Mouse (Mus musculus) urinary bladder, adult 2 months (tissue): ENCODE results near the gene Hlcs. TPM values are rescaled to one million over a fixed set of nuclear protein-coding genes. Genes with fewer than 3 reads are reported as not detected.

Experiments used
- DNase-seq: peaks from one replicate; pipeline ENCODE4 v3.0.0; 2022; ENCODE audit warnings: low spot score
- polyA plus RNA-seq: library from polyadenylated mRNA; depleted of rRNA; stranded (reverse); fragments of >200 nt; gene quantifications from 2 replicates; pipeline ENCODE4 v1.2.3, GENCODE M21; 2012

The Hlcs gene
- polyA plus RNA-seq, 1 experiment, result 11.9 TPM

DNA sequence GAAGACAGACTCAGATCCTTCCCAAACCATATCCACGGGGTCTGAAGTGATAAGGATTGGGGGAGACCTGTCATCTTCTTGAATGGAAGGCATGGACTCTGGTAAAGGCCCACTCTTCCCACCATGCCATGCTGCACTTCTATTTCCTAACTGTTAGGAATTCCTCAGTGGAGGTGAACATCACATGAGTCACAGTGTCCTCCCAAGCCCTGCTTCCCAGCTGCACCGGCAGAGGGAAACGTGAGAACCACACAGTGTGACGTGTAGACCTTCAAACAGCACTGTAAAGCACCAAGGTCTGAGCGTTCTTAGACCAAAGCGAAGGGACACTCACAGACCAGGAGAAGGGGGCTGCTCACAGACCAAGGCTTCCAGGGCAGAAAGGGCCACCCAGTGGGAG lies 105.2 kb downstream of the Hlcs start:
- DNase-seq, result no peak

DNA sequence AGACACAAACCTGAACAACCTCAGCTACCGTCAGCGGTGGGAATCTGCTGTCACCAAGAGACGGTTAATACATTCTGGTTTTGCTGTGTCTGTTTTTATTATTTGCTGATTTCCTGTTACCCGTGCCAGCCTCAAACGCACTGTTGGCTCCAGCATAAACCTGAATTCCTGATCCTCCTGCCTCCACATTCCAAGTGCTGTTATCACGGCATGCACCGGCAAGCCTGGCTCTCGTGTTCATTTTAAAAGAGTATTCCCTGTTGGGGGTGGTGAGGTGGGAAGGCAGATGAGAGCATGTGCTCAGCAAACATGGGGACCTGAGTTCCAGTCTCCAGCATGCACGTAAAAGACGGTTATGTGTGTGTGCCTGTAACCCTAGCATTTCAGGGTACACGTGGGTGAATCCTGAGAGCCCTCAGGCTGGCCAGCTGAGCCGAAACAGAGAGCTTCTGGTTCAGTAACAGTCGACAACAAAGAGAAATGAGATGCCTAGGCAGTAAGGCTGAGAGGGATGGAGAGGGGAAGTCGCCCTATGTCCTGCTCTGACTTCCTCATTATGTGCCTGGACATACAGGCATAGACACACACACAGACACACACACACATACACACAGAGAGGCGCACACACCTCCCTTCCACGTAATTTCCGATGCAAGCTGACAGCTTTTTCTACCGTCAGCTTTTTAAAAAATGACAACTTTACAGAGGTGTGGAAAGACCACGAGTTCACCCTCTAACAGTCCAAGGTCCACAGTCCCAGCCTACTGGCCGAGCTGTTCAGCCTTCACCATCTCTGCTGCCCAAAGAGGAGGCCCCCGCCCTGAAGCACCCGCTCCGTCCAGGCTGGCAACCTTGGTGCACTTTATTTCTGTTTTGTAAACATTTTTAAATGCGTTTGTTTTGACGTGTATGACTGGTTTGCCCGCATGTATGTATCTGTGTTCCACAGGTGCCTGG lies 107.6 kb downstream of the Hlcs start:
- no peak for DNase-seq

DNA sequence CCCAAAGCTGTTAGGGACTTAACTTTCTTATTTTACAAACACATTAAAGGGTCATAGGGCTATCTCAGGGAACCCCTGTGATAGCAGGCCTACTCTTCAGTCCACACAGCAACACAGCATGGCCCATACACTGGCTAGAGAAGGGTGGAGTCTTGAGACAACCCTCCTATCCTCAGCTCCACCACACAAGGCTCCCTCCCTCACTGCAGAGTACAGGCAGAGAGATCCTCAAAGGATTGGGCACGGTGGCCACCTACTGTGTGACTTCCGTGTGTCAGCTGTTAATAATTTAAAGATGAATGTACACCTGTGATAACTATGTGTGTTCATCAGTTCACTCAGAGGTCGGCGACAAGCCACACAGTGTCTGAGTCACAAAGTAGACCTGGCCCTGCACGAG lies 112.0 kb downstream of the Hlcs start:
- DNase-seq, result no peak

DNA sequence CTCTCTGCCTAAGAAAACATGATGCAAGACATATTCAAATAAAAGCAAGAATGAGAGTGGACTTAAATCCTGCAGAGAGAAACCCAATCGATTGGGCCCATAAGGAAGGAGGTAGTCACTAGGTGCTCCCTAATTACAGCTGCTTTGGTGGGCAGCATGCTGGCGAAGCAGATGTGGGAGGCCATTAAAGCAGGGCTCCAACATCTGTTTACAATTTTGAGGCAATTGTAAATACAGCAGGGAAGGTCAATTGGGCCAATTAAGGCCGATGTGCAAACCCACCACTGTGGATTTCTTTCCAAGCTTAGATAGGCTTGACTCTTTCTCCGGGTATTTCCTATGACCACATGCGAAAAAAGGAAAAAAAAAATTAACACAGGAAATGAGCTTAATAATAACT lies 117.5 kb downstream of the Hlcs start:
- DNase-seq, result no peak

DNA sequence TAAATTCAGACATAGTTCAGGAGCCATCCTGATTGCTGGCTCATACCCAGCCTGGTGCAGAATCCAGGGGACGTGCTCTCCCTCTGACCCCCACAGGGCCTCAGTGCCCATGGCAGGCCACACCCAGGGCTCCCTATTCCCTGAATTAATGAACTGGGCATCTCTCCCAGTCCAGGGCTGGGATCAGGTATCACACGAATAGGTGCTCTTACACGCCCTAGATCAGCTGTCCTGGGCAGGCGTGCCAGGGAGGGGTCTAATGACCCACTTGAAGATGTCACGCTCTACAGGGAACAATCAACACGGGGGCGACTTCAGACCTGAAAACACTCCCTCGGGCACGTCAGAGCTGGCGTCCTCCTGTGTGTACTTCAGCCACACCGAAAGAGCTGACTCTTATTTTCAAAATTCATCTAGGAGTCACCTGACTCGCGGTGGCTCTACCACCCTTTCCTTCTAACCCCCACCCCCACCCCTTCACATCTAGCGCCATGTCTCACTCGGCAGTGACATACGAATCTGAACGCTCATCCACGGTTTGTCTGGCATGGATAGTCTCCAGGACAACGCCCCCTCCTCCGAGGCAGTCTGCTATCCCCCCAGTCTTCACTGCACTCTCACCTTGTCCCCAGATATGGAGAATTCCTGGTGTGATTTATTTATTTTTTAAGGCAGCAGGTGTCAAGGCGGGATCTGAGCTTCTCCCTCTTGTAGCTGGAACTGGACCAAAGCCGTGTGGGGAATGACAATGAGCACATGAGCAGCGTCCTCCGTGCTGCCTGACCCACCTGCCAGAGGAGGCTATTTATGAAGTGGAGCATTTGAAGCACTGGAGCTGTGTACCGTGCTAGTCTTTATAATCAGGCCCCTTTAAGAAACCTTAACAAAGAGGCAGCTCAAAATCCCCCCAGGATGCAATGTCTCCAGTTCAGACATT lies 121.7 kb downstream of the Hlcs start:
- DNase-seq, result no peak

DNA sequence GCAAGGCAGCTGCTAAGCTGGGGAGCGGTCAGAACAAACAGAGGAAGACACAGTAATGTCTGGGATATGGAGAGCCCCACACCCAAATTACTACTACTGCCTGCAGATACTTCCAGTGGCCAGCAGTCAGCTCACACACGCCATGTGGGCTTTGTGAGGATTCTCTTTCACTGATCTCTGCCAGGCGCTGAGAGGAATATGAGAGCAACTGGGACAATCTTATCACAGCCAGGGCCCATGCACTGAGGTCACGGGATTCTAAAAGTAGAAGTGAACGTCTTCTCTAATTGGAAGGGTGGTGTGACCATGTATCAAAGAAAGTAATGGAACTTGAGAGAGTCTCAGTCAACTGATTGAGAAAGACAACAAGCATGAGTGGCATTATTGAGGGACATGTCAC lies 123.1 kb downstream of the Hlcs start:
- DNase-seq, result no peak

DNA sequence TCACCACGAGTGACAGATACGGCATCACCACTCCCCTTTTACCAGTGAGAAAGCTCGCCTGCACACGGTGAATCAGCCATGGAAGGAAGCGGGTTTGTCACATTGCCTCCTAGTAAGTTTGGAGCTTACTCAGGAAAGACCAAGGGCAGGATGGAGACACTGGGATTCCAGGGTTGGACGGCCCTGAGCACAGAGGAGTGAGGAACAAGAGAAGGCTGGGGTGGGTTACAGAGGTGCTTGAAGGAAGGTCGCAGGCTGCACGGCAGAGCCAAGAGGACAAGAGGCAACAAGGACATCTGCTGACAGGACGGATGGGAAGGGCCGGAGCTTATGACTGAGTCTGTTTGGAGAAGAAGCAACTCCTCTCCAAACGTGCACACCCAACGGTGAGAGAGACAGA lies 126.8 kb downstream of the Hlcs start:
- DNase-seq, result no peak

DNA sequence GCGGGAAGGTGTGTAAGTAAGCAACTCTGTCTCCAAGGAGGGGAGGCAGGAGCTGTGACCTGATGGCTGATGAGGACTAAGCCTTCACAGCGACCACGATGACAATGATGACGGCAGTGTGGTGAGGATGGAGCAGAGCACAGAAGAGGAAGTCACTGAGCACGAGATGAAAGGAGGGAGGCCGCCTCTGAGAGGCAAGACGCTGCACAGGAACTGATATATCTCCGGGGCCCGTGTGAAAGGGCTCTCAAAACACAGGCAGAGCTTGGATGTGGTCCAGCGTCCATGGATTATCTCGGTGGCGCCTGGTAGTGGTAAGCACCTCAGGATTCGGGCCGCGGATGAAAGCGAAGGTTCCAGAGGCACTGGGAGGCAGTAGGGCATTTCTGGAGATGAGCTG lies 127.9 kb downstream of the Hlcs start:
- no peak for DNase-seq

DNA sequence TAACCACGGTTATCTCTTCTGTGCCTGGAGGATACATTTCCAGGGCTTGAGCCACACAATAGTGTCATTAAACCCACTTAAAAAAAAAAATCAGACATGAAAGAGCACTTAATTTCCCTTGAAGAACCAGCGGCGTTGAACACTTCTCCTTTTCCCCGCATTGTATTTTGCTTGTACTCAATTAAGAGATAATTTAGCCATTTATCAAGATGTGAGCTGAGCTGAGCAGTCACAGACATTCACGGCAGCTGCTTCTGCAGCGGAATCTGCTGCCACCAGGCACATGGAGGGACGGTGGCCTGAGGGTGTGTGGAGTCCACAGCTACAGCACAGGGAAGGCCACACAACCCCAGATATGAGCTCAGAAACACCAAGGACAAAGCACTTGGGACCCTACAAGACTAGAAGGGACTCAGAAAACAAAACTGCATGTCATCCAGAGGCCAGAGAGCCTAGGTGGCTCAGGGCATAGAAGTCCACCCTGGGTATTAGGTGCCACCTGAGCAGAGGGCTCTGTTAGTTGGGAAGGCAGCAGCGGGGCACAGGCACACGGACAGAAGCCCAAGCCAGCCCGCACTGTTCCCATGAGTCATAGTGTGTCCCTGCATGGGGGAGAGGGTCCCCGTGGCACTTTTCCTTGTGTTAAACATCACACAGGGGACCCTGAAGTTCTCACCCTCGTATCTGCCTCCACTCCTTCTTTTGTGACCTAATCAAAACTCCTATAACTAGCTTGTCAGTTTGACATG lies 133.1 kb downstream of the Hlcs start:
- DNase-seq, result no peak

DNA sequence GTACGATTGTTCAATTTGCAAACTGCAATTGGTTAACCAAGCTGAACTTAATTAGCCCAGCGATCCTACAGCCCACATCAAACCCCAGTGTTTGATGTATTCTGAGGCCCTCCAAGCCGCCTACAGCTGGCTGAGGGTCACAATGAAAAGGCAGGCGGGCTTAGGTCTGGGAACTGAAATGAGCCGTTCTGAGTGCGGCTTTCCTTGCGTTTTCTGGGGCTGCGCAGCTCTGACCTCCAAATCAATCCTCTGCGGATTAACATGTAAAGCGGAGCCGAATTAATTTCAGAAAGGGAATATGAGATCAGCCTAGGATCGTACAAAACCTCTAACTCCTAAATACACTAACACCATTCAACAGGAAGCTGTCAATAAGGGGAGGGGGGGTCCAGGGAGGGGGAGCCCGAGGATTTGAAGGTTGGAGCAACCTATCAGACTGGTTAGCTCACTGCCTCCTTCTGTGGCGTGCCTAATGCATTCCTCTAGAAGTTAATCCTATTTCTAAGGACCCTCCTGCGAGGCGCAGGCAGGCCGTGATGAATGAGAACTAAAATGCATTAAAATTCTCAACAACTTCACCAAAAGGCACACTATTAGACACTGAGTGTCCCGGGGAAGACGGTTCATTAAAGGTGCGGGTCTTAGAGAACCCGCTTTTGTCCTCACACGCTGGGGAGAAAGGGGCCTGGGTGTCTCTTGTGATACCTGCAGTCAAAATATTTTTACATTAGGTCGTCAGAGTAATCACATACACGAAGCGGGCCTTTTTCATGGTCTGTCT lies 133.8 kb downstream of the Hlcs start:
- DNase-seq, result no peak

DNA sequence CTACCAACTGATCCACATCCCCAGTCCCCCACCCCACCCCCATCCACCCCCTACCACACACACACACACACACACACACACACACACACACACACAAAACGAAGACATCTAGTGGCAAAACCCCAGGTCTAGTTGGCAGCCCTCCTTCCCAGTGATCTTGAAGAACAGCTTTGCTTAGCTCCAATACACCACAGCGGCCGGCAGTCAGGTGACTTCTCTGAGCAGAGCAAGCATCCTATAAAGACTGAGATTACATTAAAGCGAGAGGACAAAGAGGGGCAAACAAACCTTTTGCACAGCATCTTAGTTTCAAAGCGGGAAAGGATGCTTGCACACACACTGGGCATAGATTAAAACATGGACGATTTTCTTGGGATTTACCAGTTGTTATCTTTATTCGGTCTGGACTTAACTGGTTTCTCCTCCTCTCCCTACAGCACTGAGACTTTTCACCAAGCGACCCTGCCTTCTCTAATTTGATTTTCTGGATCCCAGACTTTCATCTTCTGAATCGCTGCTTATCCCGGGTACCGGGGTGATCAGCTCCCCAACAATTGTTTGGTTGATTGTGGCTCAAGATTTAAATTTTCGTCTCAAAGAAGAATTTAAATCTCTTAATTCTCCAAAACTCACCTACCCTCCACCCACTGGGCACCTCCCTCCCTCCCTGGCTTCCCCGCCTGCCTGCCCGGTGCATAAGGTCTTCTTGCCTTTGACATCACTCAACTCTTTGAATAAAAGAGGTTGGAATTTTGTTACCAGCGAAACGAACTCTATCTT lies 134.7 kb downstream of the Hlcs start:
- no peak for DNase-seq

DNA sequence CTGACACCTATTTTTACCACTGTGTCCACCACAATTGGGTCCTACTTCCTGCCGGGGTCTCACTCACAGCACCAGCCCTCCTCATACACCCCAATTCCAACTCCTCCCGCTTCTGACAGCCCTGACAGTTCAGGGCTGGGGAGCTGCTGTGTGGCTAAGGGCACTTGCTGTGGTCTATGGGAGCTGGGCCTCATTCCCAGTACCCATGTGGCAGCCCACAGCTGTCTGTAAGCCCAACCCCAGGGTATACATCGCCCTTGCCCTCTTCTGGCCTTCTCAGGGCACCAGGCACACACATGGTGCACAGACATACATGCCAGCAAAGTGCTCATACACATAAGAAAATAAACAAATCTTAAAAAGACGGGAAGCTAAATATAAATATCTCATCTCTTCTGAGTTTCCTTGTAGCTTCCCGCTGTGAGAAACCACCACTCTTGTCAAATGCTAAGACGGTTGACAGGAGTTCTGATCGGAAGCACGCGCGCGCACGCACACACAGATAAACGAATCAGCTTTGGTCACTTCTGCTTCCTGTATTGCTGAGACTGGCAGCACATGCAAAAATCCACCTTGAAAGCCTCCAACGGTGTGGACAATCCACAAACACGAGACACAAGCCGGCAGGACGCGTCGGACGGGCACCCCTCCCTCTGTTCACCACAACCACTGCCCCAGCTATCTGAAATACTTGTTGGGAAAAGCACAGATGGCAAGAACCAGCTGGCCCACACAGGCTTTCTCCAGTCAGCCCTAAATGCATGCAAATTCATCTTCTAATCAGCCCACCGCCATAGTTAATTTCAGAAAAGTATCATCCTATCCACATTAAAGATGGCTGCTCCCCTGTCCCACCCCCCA lies 136.1 kb downstream of the Hlcs start:
- DNase-seq, result no peak

DNA sequence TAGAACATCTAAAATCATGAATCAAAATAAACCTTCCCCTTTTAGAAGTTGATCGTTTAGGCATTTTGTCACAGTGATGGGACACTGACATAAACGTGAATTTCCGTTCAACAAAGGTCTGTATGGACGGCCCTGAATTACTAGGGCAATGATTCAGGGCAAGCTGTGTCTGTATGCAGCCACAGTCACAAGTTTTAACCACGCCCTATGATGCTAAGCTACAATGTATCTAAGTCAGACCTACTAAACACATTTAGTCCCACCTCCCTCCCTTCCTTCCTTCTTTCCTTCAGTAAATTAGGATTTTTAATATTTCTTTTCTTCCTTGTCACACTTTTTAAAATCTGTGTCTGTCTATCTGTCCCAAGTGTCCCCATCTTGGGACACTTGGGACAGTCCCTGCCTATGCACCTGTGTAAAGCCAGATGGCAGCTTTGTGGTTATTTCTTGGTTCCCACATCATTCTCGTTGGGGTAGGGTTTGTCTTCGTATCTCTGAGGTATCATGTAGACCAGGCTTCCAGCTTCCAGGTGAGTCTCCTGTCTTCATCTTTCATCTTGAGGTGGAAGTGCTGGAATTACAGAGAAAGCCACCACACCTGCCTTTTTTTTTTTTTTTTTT lies 137.9 kb downstream of the Hlcs start:
- DNase-seq, result no peak

DNA sequence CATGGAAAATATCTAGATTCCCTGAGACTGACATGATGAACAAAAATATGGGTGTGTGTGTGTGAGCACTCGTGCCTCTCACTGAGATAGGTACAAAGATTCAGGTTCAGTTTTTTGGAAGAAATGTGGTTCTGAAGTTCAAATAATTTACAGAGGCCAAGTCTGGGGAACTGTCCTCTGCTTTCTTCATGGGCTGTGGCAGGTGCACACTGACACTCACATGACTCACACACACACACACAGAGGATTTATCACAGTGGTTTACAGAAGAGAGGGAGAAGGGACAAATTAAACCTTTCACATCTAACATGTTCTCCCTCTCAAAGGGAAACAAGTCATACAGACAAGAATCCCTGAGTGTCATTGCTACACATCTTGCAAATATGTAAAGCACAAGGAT lies 140.0 kb downstream of the Hlcs start:
- DNase-seq, result no peak

DNA sequence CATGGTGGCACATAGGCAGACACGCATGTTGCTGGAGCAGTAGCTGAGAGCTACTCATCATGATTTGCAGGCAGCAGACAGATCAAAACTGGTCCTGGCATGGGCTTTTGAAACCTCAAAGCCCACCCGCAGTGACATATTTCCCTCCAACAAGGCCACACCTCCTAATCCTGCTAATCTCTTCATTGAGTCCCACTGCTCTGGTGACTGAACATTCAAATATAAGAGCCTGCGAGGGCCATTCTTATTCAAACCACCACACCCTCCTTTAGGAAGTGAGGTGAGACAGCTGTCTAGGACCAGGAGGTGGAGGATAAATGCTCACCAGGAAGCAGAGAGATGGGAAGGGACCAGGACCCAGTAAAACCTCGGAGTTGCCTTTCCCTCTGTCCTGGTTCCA lies 143.2 kb downstream of the Hlcs start:
- DNase-seq, result no peak

DNA sequence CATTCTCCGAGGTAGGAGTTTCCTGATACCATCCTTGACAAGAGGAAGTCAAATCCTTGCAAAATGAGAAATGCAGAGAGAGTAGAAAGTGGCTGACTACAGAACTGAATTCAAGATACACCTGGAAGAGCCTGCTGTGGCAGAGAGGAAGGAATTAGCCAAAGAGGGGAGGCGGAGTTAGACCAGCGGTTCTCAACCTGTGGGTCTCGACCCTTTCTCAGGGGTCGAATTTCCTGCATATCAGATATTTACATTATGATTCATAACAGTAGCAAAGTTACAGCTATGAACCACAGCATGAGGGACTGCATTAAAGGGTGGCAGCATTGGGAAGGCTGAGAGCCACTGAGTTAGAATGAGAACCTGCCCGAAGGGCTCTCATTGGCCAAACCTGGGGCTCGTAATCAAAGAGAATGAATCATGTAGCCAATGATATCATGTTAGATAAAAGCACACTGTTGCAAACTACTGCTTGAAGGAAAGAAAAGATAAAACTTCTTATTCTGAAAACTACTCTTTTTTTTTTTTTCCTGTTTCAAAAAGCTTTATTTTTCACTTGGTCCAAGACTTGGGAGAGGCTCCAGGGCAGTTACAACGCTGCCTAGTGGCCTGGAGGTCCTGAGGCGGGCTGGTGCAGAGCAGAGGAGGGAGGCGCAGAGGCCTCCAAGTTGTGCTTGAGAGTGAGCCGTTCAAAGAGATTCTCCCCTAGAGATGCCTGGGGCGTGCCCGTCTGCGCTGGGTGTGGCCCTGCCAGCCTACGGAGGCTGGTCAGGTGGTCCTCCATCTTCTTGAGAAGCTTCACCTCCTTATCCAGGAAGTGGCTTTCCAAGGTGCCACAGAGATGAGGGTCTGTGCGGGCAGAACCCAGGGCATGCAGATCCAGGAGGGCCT lies 144.5 kb downstream of the Hlcs start:
- no peak for DNase-seq

DNA sequence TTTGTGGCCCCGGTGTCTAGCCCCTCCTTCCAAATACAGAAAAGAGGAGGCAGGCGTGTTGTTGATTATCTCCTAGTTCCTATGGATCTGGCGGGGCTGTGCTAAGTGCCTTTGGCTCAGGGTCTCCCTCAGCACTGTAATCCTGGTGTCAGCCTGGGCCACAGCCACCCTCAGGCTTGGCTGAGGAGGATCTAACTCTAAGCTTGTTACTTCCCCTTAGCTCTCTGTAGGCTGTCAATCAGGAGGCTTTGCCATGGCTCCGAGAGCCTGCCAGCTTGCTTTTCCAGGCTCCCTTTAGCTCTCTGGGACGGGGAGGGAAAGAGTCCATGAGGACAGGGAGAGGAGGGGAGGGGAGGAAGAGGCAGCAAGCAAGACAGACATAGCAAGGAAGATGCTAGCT lies 148.4 kb downstream of the Hlcs start:
- DNase-seq, result no peak

DNA sequence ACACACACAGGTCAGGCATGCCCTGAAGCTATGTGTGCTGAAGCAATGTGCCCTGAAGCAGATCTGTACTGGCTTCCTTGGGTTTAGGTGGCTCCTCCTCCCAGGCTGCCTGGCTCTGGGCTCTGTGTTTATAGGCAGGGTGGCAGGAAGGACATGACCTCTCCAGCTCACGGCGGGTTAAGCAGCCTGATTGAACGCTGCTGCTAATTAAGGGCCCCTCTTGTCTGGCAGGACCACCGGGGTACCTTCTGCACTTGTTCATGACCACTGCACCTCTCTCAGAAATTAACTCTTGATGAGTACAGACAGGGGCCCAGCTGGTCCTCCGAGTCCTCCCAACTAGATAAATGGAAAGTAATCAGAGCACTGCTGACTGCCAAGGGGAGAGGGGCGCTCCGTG lies 149.1 kb downstream of the Hlcs start:
- DNase-seq, result no peak
